Mouse (Mus musculus): Measurements from ENCODE around the gene Slit3. TPM values are rescaled to one million over a fixed set of nuclear protein-coding genes. Genes with fewer than 3 reads are reported as not detected.

Slit3 gene
- polyA plus RNA-seq, 1 experiment from 2014 or later, result 20.4 TPM

DNA sequence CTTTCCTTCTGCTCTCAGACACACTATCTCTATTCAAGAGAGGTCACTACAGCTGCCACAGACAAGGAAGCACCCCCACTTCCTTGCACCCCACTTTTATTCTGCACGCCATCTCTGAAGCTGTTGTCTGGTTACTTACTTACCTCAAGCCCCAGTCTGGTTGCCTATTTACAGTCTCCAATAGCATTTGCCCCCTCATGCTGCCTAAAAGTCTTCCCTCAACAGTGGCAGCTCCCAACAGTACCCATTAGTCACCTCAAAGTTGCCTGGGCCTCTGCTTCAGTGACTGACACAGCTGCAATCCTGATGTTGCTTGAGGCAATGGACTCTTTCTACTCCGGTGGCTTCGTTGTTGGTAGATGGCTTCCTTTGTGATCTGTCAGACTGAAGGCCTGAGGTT lies 42.4 kb downstream of the Slit3 start:
- no peaks in the 10 kb centered on the region for H3K27me3 ChIP-seq (ENCODE audit: control insufficient read depth, insufficient read depth, low read length)
- no peak for ATAC-seq (ENCODE audit: low FRiP score, low TSS enrichment)
- 92% methylated on average over 3 of the region's 3 CpGs for WGBS

DNA sequence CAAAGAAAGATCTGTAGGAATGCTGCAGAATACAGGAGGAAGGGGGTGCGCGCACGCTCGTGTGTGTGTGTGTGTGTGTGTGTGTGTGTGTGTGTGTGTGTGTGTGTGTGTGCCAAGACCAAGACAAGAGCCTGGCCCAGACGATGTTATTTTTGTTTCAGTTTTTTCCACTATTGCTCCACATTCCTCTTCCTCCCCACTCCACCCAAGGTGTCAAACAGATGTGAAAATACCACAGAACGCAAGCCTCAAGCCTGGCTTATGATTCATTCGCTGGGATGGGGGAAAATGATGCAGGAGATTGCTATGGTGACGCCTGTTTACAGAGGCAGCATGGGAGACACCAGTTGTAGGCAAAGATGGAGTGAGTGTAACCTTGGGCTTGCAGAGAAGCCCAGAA lies 46.2 kb downstream of the Slit3 start:
- no peaks in the 10 kb centered on the region for H3K36me3 ChIP-seq (ENCODE audit: control insufficient read depth, insufficient read depth, low read length)
- H3K4me3 ChIP-seq (ENCODE audit: low read length), result no peak overlapping the region
- H3K27ac ChIP-seq (ENCODE audit: low read depth, low read length), result no peak overlapping the region
- H3K27me3 ChIP-seq (ENCODE audit: control insufficient read depth, insufficient read depth, low read length), result no peaks in the 10 kb centered on the region
- no peak overlapping the region for H3K4me2 ChIP-seq (replicated peaks; ENCODE audit: low read depth, low read length)
- no peak overlapping the region for H3K9ac ChIP-seq (ENCODE audit: low read depth, low read length)
- no peaks in the 10 kb centered on the region for H3K4me1 ChIP-seq (ENCODE audit: control insufficient read depth, insufficient read depth, low read length)
- 71% methylated on average over 8 of the region's 8 CpGs for WGBS
- no peaks in the 10 kb centered on the region for H3K9me3 ChIP-seq (ENCODE audit: control insufficient read depth, low read length)
- ATAC-seq (ENCODE audit: low FRiP score, low TSS enrichment), result no peak

More for the DNA sequence above, 42.4 kb downstream of the Slit3 start:
- Histone ChIP-seq H3K36me3 (ENCODE audit: control insufficient read depth, insufficient read depth, low read length) (no peaks in the 10 kb centered on the region), H3K4me3 (ENCODE audit: low read length) (no peak overlapping the region), H3K9me3 (ENCODE audit: control insufficient read depth, low read length) (no peaks in the 10 kb centered on the region), H3K4me2 (replicated peaks; ENCODE audit: low read depth, low read length) (no peak overlapping the region), H3K27ac (ENCODE audit: low read depth, low read length) (no peak overlapping the region), H3K9ac (ENCODE audit: low read depth, low read length) (no peak overlapping the region), H3K4me1 (ENCODE audit: control insufficient read depth, insufficient read depth, low read length) (no peaks in the 10 kb centered on the region)

DNA sequence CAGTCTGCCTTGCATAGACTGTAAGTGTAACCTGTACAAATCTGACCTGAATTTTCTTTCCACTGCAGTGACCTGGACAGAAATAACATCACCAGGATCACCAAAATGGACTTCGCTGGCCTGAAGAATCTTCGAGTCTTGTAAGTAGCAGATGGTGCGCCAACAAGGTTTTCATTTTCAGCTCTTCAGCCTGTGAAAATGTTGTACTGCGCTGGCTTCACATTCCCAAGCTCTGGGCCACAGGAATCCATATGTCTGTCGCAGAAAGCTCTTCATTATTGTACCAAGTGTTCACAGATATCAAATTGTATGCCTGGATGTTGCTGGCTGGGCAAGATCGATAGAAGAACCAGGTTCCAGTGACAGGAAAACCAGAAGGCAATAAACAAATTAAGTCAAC lies 50.5 kb downstream of the Slit3 start:
- Histone ChIP-seq H3K36me3 (ENCODE audit: control insufficient read depth, insufficient read depth, low read length) (no peaks in the 10 kb centered on the region), H3K27ac (ENCODE audit: low read depth, low read length) (no peak overlapping the region), H3K4me3 (ENCODE audit: low read length) (no peak overlapping the region), H3K9me3 (ENCODE audit: control insufficient read depth, low read length) (no peaks in the 10 kb centered on the region), H3K4me1 (ENCODE audit: control insufficient read depth, insufficient read depth, low read length) (no peaks in the 10 kb centered on the region), H3K9ac (ENCODE audit: low read depth, low read length) (no peak overlapping the region), H3K27me3 (ENCODE audit: control insufficient read depth, insufficient read depth, low read length) (no peaks in the 10 kb centered on the region), H3K4me2 (replicated peaks; ENCODE audit: low read depth, low read length) (no peak overlapping the region)
- ATAC-seq (ENCODE audit: low FRiP score, low TSS enrichment), result no peak
- WGBS, result 82% methylated on average over 6 of the region's 6 CpGs

DNA sequence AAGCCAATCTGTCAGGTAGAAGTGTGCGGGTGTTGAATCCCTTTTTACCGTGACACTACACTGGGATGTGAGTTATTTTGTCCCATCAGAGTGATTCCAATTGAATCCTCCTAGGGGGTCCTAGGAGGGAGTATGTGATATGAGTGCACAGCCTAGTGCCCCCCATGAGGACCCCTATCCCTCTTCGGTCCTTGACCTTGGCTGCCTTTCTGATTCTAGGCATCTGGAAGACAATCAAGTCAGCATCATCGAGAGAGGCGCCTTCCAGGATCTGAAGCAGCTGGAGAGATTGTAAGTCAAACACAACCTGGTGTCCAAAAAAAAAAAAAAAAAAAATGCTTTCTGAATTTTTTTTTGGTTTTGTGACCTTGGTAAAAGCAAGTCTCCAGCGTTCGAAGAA lies 56.5 kb downstream of the Slit3 start:
- Histone ChIP-seq H3K27ac (ENCODE audit: low read depth, low read length) (no peak overlapping the region), H3K4me1 (ENCODE audit: control insufficient read depth, insufficient read depth, low read length) (peaks cover 11% of the 10 kb centered on the region; the same call in 1 of the 2 replicates), H3K9ac (ENCODE audit: low read depth, low read length) (no peak overlapping the region), H3K9me3 (ENCODE audit: control insufficient read depth, low read length) (no peaks in the 10 kb centered on the region), H3K27me3 (ENCODE audit: control insufficient read depth, insufficient read depth, low read length) (no peaks in the 10 kb centered on the region), H3K36me3 (ENCODE audit: control insufficient read depth, insufficient read depth, low read length) (no peaks in the 10 kb centered on the region), H3K4me3 (ENCODE audit: low read length) (no peak overlapping the region), H3K4me2 (replicated peaks; ENCODE audit: low read depth, low read length) (no peak overlapping the region)
- ATAC-seq (ENCODE audit: low FRiP score, low TSS enrichment), result no peak
- WGBS, result 75% methylated on average over 7 of the region's 7 CpGs

DNA sequence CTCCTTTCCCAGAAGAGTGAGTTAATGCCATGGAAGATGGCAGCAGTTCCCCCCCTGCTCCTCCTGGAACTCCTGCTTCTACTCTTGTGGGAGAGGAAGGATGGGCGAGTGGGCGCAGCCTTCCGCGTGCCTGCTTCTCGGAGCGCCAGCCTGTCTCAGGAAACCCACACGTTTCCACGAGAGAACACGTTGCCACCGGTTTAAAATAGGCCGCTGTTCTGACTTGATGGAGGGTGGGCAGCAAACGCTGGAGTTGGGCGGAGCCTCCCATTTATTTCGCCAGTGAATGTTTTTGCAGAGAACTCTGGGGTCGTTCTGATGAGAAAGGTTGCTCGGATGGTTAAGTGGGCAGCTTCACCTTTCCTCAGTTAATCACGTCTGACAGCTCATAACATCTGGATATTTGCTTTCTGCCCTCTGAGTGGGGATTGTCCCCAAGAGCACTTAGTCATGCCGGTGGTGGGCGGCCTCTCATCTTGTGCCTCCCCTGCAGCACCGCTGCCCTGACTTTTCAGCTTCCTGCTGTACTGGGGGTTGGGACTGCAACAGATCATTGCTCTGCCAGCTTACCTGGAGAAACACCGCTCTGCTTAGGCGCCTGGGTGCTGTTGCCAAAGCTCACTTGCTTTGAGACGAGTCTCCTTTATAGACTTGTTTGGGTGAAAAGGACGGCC lies 57.3 kb downstream of the Slit3 start:
- peak overlapping the region; percentile 40 for H3K4me2 ChIP-seq (replicated peaks; ENCODE audit: low read depth, low read length)

DNA sequence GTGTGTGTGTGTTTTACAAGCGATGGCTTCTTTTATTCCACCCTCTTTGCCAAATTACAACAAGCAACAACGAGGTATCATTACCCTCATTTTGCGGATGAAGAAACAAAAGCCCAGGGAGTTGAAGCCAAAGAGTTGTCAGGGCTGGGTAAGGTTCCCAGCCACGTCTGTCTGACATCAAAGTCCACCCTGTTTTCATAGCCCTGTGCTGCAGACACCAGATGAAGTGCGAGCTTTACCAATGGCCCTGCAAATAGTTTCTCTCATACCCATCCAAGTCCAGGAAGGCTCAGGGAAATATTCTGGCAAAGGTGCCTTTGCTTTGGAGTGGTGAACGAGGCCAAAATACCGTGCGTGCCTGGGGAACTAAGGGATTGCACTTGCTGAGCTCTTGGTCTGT lies 58.3 kb downstream of the Slit3 start:
- Histone ChIP-seq H3K27ac (ENCODE audit: low read depth, low read length) (no peak overlapping the region), H3K36me3 (ENCODE audit: control insufficient read depth, insufficient read depth, low read length) (no peaks in the 10 kb centered on the region), H3K9me3 (ENCODE audit: control insufficient read depth, low read length) (no peaks in the 10 kb centered on the region), H3K27me3 (ENCODE audit: control insufficient read depth, insufficient read depth, low read length) (no peaks in the 10 kb centered on the region), H3K9ac (ENCODE audit: low read depth, low read length) (no peak overlapping the region), H3K4me2 (replicated peaks; ENCODE audit: low read depth, low read length) (no peak overlapping the region), H3K4me1 (ENCODE audit: control insufficient read depth, insufficient read depth, low read length) (peaks cover 11% of the 10 kb centered on the region; the same call in 1 of the 2 replicates), H3K4me3 (ENCODE audit: low read length) (no peak overlapping the region)
- 48% methylated on average over 8 of the region's 8 CpGs for WGBS
- no peak for ATAC-seq (ENCODE audit: low FRiP score, low TSS enrichment)

More for the DNA sequence above, 57.3 kb downstream of the Slit3 start:
- Histone ChIP-seq H3K9ac (ENCODE audit: low read depth, low read length) (no peak overlapping the region), H3K4me3 (ENCODE audit: low read length) (peak overlapping the region; percentile 5; the same call in 1 of the 2 replicates), H3K4me1 (ENCODE audit: control insufficient read depth, insufficient read depth, low read length) (peaks cover 11% of the 10 kb centered on the region; the same call in 1 of the 2 replicates), H3K27me3 (ENCODE audit: control insufficient read depth, insufficient read depth, low read length) (no peaks in the 10 kb centered on the region), H3K9me3 (ENCODE audit: control insufficient read depth, low read length) (no peaks in the 10 kb centered on the region), H3K27ac (ENCODE audit: low read depth, low read length) (no peak overlapping the region), H3K36me3 (ENCODE audit: control insufficient read depth, insufficient read depth, low read length) (no peaks in the 10 kb centered on the region)
- ATAC-seq (ENCODE audit: low FRiP score, low TSS enrichment), result no peak
- 21% methylated on average over 24 of the region's 24 CpGs for WGBS

DNA sequence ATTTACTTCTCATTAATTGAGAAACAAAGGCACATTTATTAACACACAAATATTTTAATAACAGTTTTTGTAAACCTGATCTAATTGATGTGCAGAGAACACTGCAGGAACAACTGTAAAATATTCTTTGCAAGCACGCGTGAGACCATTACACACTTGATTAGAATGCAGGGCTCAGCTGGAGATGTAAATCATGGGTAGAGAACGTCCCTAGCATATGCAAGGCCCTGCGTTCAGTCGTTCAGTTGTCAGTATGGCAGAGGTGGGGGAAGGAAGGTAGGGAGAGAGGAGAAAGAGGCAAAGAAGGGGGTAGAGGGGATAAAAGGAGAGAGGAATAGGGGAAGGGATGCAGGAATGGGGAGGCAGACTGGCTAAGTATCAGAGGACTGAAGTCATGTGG lies 61.9 kb downstream of the Slit3 start:
- no peak for ATAC-seq (ENCODE audit: low FRiP score, low TSS enrichment)
- 51% methylated on average over 5 of the region's 5 CpGs for WGBS
- H3K4me2 ChIP-seq (replicated peaks; ENCODE audit: low read depth, low read length), result no peak overlapping the region
- no peaks in the 10 kb centered on the region for H3K9me3 ChIP-seq (ENCODE audit: control insufficient read depth, low read length)
- H3K4me1 ChIP-seq (ENCODE audit: control insufficient read depth, insufficient read depth, low read length), result peaks cover 8% of the 10 kb centered on the region; the same call in 1 of the 2 replicates
- no peak overlapping the region for H3K27ac ChIP-seq (ENCODE audit: low read depth, low read length)
- H3K36me3 ChIP-seq (ENCODE audit: control insufficient read depth, insufficient read depth, low read length), result no peaks in the 10 kb centered on the region
- H3K9ac ChIP-seq (ENCODE audit: low read depth, low read length), result no peak overlapping the region
- no peaks in the 10 kb centered on the region for H3K27me3 ChIP-seq (ENCODE audit: control insufficient read depth, insufficient read depth, low read length)
- no peak overlapping the region for H3K4me3 ChIP-seq (ENCODE audit: low read length)

DNA sequence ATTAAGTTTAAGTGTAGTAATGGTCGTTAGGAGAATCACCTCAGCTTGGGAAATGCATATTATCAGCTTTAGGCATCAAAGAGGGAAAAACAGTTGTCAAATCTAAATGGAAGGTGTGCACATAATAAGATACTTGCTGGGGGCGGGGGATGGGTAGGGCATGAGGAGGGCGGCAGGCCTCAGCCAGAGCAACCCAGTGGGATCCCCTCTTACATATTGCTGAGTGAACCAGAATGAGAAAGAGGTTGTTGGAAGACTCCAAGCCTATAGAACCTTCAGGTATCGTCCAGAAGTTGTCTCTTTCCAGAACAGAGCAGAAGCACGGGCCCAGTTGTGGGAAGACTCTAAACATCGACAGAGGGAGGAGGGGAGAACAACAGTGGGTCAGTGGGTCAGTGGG lies 73.8 kb downstream of the Slit3 start:
- Histone ChIP-seq H3K4me1 (ENCODE audit: control insufficient read depth, insufficient read depth, low read length) (no peaks in the 10 kb centered on the region), H3K27ac (ENCODE audit: low read depth, low read length) (no peak overlapping the region), H3K36me3 (ENCODE audit: control insufficient read depth, insufficient read depth, low read length) (no peaks in the 10 kb centered on the region), H3K9ac (ENCODE audit: low read depth, low read length) (no peak overlapping the region), H3K9me3 (ENCODE audit: control insufficient read depth, low read length) (no peaks in the 10 kb centered on the region), H3K4me2 (replicated peaks; ENCODE audit: low read depth, low read length) (no peak overlapping the region), H3K27me3 (ENCODE audit: control insufficient read depth, insufficient read depth, low read length) (no peaks in the 10 kb centered on the region), H3K4me3 (ENCODE audit: low read length) (no peak overlapping the region)
- ATAC-seq (ENCODE audit: low FRiP score, low TSS enrichment), result no peak
- WGBS, result 87% methylated on average over 6 of the region's 6 CpGs

DNA sequence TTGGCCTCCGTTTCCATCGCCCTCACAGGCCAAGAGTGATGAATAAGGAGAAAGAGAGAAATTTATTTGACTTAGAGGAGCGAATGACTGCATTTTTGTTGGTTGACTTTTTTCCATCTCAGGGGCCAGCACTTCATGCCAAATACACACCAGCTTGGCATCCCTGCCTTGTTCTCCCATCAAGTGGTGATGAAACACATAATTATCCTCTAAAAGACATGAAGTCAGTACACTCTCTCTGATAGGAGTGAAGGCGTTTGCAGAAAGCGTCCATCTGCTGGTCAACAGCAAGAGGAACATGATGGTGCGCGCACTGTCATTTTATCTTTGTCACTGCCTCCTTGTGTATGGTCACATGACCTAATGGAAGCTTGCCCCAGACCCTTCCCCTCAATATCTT lies 75.8 kb downstream of the Slit3 start:
- WGBS, result 88% methylated on average over 7 of the region's 7 CpGs

More for the DNA sequence above, 75.8 kb downstream of the Slit3 start:
- ATAC-seq (ENCODE audit: low FRiP score, low TSS enrichment), result no peak
- no peak overlapping the region for H3K27ac ChIP-seq (ENCODE audit: low read depth, low read length)
- H3K36me3 ChIP-seq (ENCODE audit: control insufficient read depth, insufficient read depth, low read length), result no peaks in the 10 kb centered on the region
- H3K9ac ChIP-seq (ENCODE audit: low read depth, low read length), result no peak overlapping the region
- H3K4me2 ChIP-seq (replicated peaks; ENCODE audit: low read depth, low read length), result no peak overlapping the region
- H3K9me3 ChIP-seq (ENCODE audit: control insufficient read depth, low read length), result no peaks in the 10 kb centered on the region
- H3K4me1 ChIP-seq (ENCODE audit: control insufficient read depth, insufficient read depth, low read length), result peaks cover under 1% of the 10 kb centered on the region; the same call in 1 of the 2 replicates
- no peaks in the 10 kb centered on the region for H3K27me3 ChIP-seq (ENCODE audit: control insufficient read depth, insufficient read depth, low read length)
- no peak overlapping the region for H3K4me3 ChIP-seq (ENCODE audit: low read length)
